Mouse (Mus musculus) adrenal gland, adult 10 weeks (tissue): Measurements from ENCODE around the gene Fkbp9. TPM values are rescaled to one million over a fixed set of nuclear protein-coding genes. Genes with fewer than 3 reads are reported as not detected.

ENCODE experiments used
- polyA plus RNA-seq: library from polyadenylated mRNA; stranded (reverse); fragments of 350-450 nt; fragmentation: Illumina TruSeq; extraction: RNeasy Lipid Tissue Mini Kit (QIAGEN cat#74804); gene quantifications from one replicate; pipeline ENCODE4 v1.2.3, GENCODE M21; 2014; ENCODE audit warnings: low read depth, low replicate concordance

The Fkbp9 gene
- polyA plus RNA-seq: 74.4 TPM

GRCm38 (mm10) chr6:56831697-56832406, at the start of gene Fkbp9:
Fkbp9 (plus strand) TSS chr6:56832059.

GRCm38 (mm10) chr6:56797311-56798151, 34.3 kb upstream of the Fkbp9 start, which contains the start of gene Kbtbd2:
Kbtbd2 (minus strand) TSS chr6:56797813.

GRCm38 (mm10) chr6:56923726-56924707, 92.2 kb downstream of the Fkbp9 start, which contains the start of the genes Nt5c3 and Vmn1r4:
Nt5c3 (minus strand) TSS chr6:56923932.
Vmn1r4 (plus strand) TSS chr6:56924015.

Other genes with a start within 250 kb of the Fkbp9 start
- gene Lsm5, start 127.3 kb upstream of the Fkbp9 start, polyA plus RNA-seq: 65.3 TPM
- gene Avl9, start 117.2 kb upstream of the Fkbp9 start, polyA plus RNA-seq: 66.8 TPM
- 66.3 TPM for gene Kbtbd2, start 34.2 kb upstream of the Fkbp9 start, polyA plus RNA-seq
- gene Nt5c3, start 91.9 kb downstream of the Fkbp9 start, polyA plus RNA-seq: 80.4 TPM
- 0.41 TPM for gene Vmn1r4, start 92.0 kb downstream of the Fkbp9 start, polyA plus RNA-seq
- not detected for gene Vmn1r5, start 138.2 kb downstream of the Fkbp9 start, polyA plus RNA-seq
- gene Vmn1r6, start 165.2 kb downstream of the Fkbp9 start, polyA plus RNA-seq: not detected
- not detected for gene Vmn1r7, start 193.3 kb downstream of the Fkbp9 start, polyA plus RNA-seq
- gene Vmn1r8, start 200.2 kb downstream of the Fkbp9 start, polyA plus RNA-seq: not detected
- gene Vmn1r9, start 234.7 kb downstream of the Fkbp9 start, polyA plus RNA-seq: not detected